Mouse (Mus musculus): ENCODE measurements around the gene Kansl3. TPM values are rescaled to one million over a fixed set of nuclear protein-coding genes. Genes with fewer than 3 reads are reported as not detected.

Kansl3 gene
- polyA plus RNA-seq, 1 experiment from 2014 or later: 52.8 TPM

DNA sequence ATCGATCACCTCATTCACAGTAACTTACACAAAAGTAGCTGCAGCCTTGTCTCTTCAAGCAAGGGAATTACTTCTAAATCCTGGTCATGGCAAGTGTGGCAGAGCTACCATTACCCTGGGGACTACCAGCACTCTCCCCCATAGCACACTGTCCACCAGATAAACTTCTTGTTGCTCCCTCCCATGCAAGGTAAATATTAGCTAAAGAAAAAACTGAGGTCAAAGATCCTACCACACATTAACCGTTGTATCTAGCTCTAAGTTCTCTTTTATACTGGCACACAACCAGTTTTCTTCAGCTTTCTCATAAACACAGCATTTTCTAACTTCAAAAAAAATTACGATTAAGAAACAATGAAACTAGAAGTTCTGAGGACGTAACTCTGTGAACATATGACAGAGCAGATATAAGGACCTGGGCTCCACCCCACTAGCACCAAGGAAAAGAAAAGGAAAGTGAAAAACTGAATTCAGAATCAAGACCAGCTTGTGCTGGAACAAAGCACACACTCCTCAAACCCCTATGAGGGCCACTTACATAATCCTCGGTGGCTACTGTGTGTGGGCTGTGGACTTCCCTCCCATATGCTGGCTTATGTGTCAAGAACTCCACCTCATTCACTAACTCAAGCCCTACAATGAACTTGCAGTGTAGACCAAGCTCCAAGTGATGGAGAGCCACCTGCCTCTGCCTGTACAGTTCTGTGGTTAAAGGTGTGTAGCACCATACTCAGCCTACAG is 11.9 kb downstream of the Kansl3 start:
- Histone ChIP-seq H3K36me3 (peaks cover 86% of the 10 kb centered on the region), H3K27me3 (no peaks in the 10 kb centered on the region), H3K4me3 (replicated peaks) (no peak overlapping the region), H3K4me2 (no peak overlapping the region), H3K4me1 (replicated peaks) (no peaks in the 10 kb centered on the region), H3K9ac (replicated peaks) (no peak overlapping the region), H3K9me3 (no peaks in the 10 kb centered on the region), H3K27ac (no peak overlapping the region)
- ATAC-seq (ENCODE audit: insufficient number of reproducible peaks, insufficient read depth, low FRiP score, low TSS enrichment, low read depth): no peak
- 93% methylated on average over 5 of the region's 5 CpGs for WGBS

DNA sequence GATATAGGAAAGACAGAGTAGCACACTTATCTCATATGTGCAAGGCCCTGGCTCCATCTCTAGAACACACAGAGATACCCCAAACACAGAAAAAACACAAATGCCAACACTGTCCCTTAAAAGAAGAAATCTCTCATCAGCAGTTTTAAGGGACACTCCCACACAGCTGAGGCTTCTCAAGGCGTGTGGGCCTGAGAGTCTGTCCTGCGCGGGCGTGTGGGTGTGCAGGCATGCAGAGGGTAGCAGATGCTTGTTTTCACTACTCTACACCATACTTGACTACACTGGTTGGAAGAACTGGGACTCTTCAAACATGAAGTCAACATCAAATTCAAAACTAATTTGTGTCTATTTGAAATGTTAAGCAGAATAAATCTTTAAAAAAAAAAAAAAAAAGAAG is 16.6 kb downstream of the Kansl3 start:
- Histone ChIP-seq H3K9me3 (no peaks in the 10 kb centered on the region), H3K9ac (replicated peaks) (no peak overlapping the region), H3K4me2 (no peak overlapping the region), H3K4me1 (replicated peaks) (no peaks in the 10 kb centered on the region), H3K36me3 (peaks cover 95% of the 10 kb centered on the region), H3K27me3 (no peaks in the 10 kb centered on the region), H3K27ac (no peak overlapping the region), H3K4me3 (replicated peaks) (no peak overlapping the region)
- 95% methylated on average over 4 of the region's 4 CpGs for WGBS
- no peak for ATAC-seq (ENCODE audit: insufficient number of reproducible peaks, insufficient read depth, low FRiP score, low TSS enrichment, low read depth)

DNA sequence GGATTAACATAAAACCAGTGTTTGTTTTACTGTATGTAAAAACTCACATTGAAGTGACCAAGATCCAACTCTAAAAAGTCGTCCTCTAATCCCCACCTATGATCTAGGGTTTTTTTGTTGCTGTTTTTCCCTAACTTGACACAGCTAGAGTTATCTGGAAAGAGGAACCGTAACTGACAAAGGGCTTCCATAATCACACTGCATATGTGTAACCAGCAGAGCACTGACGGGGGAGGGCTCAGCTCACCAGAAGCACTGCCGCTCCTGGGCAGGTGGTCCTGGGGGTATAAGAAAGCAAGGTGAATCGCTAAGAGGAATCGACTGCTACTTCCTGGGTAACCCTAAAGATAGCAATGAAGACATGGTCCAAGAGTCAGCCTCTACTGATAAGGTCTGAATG is 26.4 kb downstream of the Kansl3 start:
- WGBS: 90% methylated on average over 6 of the region's 6 CpGs

DNA sequence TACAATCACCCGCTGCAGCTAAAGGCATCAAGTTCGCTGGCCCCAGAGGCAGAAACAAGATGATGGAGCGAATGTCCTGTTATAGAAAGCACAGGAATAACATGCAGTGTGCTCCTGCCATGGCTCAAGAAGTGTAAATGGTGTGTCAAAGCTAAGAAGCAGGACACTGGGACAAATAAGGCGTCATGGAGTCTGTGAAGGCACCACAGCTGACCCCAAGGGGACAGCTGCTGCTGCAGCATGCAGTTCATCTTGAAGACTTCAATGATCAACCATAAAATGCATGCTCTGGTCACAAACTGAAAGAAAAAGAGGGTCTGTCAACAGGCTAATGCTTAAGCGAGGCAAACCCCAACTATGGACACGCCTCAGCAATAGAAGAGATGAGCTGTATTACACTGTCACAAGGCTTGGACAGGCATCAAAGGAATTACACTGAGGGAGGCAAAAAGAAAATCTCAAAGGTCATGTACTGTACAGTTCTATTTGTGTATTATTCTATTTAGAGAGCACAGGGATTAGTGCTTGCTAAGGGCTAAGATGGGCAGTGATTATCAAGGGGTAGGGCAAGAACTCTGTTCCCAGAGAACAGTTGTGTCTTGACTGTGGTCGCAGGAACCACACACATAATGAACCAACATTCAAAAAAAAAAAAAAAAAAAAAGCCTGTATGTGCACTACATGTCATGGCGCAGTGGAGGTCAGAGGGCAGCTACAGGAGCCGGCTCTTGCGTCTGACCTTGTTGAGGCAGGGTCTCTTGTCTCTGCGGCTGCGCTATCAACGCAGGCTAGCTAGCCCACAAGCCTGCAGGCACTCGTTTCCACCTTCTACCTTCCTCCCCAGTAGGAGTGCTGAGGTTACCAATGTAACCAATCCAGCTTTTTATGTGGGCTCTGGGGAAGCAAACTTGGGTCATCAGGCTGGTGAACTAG is 35.8 kb downstream of the Kansl3 start:
- WGBS: 83% methylated on average over 14 of the region's 14 CpGs
- no peak; the same call in 1 of the 2 replicates for ATAC-seq (ENCODE audit: insufficient number of reproducible peaks, insufficient read depth, low FRiP score, low TSS enrichment, low read depth)
- H3K36me3 ChIP-seq: peaks cover 64% of the 10 kb centered on the region

More for the DNA sequence above, 26.4 kb downstream of the Kansl3 start:
- no peak overlapping the region for H3K4me2 ChIP-seq
- H3K27ac ChIP-seq: no peak overlapping the region
- no peaks in the 10 kb centered on the region for H3K4me1 ChIP-seq (replicated peaks)
- H3K36me3 ChIP-seq: peaks cover 98% of the 10 kb centered on the region
- ATAC-seq (ENCODE audit: insufficient number of reproducible peaks, insufficient read depth, low FRiP score, low TSS enrichment, low read depth): no peak
- H3K4me3 ChIP-seq (replicated peaks): no peak overlapping the region
- no peaks in the 10 kb centered on the region for H3K27me3 ChIP-seq
- H3K9ac ChIP-seq (replicated peaks): no peak overlapping the region
- H3K9me3 ChIP-seq: no peaks in the 10 kb centered on the region

DNA sequence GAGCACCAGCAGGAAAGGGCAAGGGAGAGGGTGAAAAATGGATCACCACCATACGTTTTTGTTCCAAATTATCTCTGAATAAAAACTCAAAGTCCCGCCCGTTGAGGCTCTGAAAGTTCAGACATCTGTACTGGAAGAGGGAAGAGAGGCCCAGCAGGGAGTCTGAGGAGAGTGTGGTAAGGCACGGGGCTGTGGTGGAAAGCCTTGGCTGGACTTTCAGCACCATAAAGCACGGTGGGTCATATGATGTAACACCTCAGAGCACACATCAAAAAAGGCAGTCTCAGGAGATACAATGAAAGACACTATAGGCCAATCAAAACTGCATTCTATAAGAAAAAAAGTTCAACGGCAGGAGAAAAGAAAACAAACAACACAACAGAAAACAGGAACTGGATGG is 37.2 kb downstream of the Kansl3 start:
- ATAC-seq (ENCODE audit: insufficient number of reproducible peaks, insufficient read depth, low FRiP score, low TSS enrichment, low read depth): no peak
- WGBS: 74% methylated on average over 6 of the region's 6 CpGs
- Histone ChIP-seq H3K36me3 (peaks cover 57% of the 10 kb centered on the region), H3K4me1 (replicated peaks) (no peaks in the 10 kb centered on the region), H3K4me2 (no peak overlapping the region), H3K9ac (replicated peaks) (no peak overlapping the region), H3K9me3 (no peaks in the 10 kb centered on the region), H3K27ac (no peak overlapping the region), H3K27me3 (no peaks in the 10 kb centered on the region), H3K4me3 (replicated peaks) (no peak overlapping the region)

More for the DNA sequence above, 35.8 kb downstream of the Kansl3 start:
- no peak overlapping the region for H3K4me2 ChIP-seq
- H3K27me3 ChIP-seq: no peaks in the 10 kb centered on the region
- H3K4me3 ChIP-seq (replicated peaks): no peak overlapping the region
- no peak overlapping the region for H3K27ac ChIP-seq
- H3K9ac ChIP-seq (replicated peaks): no peak overlapping the region
- H3K4me1 ChIP-seq (replicated peaks): no peaks in the 10 kb centered on the region
- H3K9me3 ChIP-seq: no peaks in the 10 kb centered on the region

- Histone ChIP-seq H3K9me3 (no peaks in the 10 kb centered on the region), H3K9ac (replicated peaks) (no peak overlapping the region), H3K4me2 (no peak overlapping the region), H3K4me1 (replicated peaks) (0 out of 2 replicates have a peak, but pooled peaks cover 6% of the 10 kb centered on the region), H3K27ac (no peak overlapping the region), H3K36me3 (peaks cover 30% of the 10 kb centered on the region), H3K27me3 (no peaks in the 10 kb centered on the region), H3K4me3 (replicated peaks) (no peak overlapping the region)
- no peak for ATAC-seq (ENCODE audit: insufficient number of reproducible peaks, insufficient read depth, low FRiP score, low TSS enrichment, low read depth)
- 83% methylated on average over 2 of the region's 2 CpGs for WGBS
Observed at GRCm38 (mm10) chr1:36326815-36327214, 42.2 kb downstream of the Kansl3 start.

GRCm38 (mm10) chr1:36325900-36326321 is 43.1 kb downstream of the Kansl3 start:
- Histone ChIP-seq H3K4me1 (replicated peaks) (0 out of 2 replicates have a peak, but pooled peaks cover 6% of the 10 kb centered on the region), H3K27me3 (no peaks in the 10 kb centered on the region), H3K9me3 (no peaks in the 10 kb centered on the region), H3K9ac (replicated peaks) (no peak overlapping the region), H3K4me3 (replicated peaks) (no peak overlapping the region), H3K27ac (no peak overlapping the region), H3K4me2 (no peak overlapping the region), H3K36me3 (peaks cover 29% of the 10 kb centered on the region)
- 90% methylated on average over 2 of the region's 2 CpGs for WGBS
- ATAC-seq (ENCODE audit: insufficient number of reproducible peaks, insufficient read depth, low FRiP score, low TSS enrichment, low read depth): no peak

DNA sequence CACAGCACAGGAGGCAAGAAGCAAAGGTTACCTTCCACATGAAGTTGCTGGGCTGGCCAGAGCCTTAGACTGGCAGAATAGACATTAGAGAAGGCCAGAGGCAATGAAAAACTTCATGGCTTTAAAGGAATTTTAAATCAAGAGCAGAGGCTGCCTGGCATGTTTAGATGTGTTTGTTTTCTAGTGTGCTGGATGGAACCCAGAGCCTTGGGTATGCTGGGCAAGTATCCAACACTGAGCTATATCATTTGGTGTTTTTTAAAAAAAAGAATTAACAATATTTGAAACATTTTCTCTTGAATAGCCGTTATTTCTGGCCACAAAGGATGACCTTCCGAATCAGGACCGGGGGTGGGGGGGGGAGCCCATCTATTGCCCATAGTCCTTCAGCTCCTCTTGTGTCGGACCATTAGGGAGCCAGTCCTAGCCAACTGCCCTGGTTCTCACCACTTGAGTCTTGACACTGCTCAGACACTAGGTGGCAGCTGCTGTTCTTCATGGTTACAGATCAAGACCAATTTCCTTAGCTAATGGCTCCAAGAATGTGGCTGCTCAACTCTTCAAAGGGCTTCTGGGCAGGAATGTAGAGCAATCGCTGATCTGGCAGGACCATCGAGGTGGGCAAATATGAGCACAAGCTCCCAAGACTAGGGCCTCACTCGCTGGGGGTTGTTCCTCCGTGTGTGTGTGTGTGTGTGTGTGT is 45.1 kb downstream of the Kansl3 start:
- Histone ChIP-seq H3K9ac (replicated peaks) (no peak overlapping the region), H3K4me2 (no peak overlapping the region), H3K4me3 (replicated peaks) (no peak overlapping the region), H3K27ac (no peak overlapping the region), H3K27me3 (no peaks in the 10 kb centered on the region), H3K4me1 (replicated peaks) (0 out of 2 replicates have a peak, but pooled peaks cover 6% of the 10 kb centered on the region), H3K36me3 (peaks cover 34% of the 10 kb centered on the region), H3K9me3 (no peaks in the 10 kb centered on the region)
- no peak; the same call in 1 of the 2 replicates for ATAC-seq (ENCODE audit: insufficient number of reproducible peaks, insufficient read depth, low FRiP score, low TSS enrichment, low read depth)
- 35% methylated on average over 8 of the region's 8 CpGs for WGBS

GRCm38 (mm10) chr1:36323076-36323475 is 45.9 kb downstream of the Kansl3 start:
- H3K4me1 ChIP-seq (replicated peaks): 0 out of 2 replicates have a peak, but pooled peaks cover 6% of the 10 kb centered on the region
- WGBS: 39% methylated on average over 9 of the region's 9 CpGs
- ATAC-seq (ENCODE audit: insufficient number of reproducible peaks, insufficient read depth, low FRiP score, low TSS enrichment, low read depth): no peak
- H3K27me3 ChIP-seq: no peaks in the 10 kb centered on the region
- H3K4me2 ChIP-seq: no peak overlapping the region
- H3K9ac ChIP-seq (replicated peaks): no peak overlapping the region
- H3K27ac ChIP-seq: no peak overlapping the region
- no peaks in the 10 kb centered on the region for H3K9me3 ChIP-seq
- H3K4me3 ChIP-seq (replicated peaks): no peak overlapping the region
- H3K36me3 ChIP-seq: peaks cover 33% of the 10 kb centered on the region

GRCm38 (mm10) chr1:36321829-36322573 is 47.0 kb downstream of the Kansl3 start:
- Histone ChIP-seq H3K9ac (replicated peaks) (no peak overlapping the region), H3K27ac (no peak overlapping the region), H3K4me2 (no peak overlapping the region), H3K27me3 (no peaks in the 10 kb centered on the region), H3K36me3 (peaks cover 26% of the 10 kb centered on the region; the same call in 1 of the 2 replicates), H3K4me1 (replicated peaks) (0 out of 2 replicates have a peak, but pooled peaks cover 6% of the 10 kb centered on the region), H3K9me3 (no peaks in the 10 kb centered on the region), H3K4me3 (replicated peaks) (no peak overlapping the region)
- ATAC-seq (ENCODE audit: insufficient number of reproducible peaks, insufficient read depth, low FRiP score, low TSS enrichment, low read depth): no peak
- 74% methylated on average over 11 of the region's 11 CpGs for WGBS
